Mouse (Mus musculus) liver, embryonic 14.5 days (tissue): Measurements from ENCODE around the gene Cnp.

ENCODE experiments used
- CTCF ChIP-seq: IDR thresholded peaks from 2 replicates; pipeline ENCODE4 v1.5.1; 2016; ENCODE audit warnings: antibody characterized with exemption, low read depth, control low read depth
- EP300 ChIP-seq: IDR thresholded peaks from 2 replicates; pipeline ENCODE4 v1.6.1; 2016; ENCODE audit warnings: antibody characterized with exemption, low read depth

GRCm38 (mm10) chr11:100567815-100568245 is 6.9 kb upstream of the Cnp start:
- no peak for TF ChIP-seq EP300
- TF ChIP-seq CTCF: no peak
